Mouse (Mus musculus): ENCODE results near the gene Auts2. TPM values are rescaled to one million over a fixed set of nuclear protein-coding genes. Genes with fewer than 3 reads are reported as not detected.

Auts2 gene
- total RNA-seq, 2 experiments from 2014 or later: 3.3 TPM; not detected in 1

- no peak for ATAC-seq (replicated peaks; ENCODE audit: low FRiP score, low TSS enrichment, poor library complexity, severe bottlenecking)
These were observed 248.7 kb downstream of the Auts2 start for GRCm38 (mm10) chr5:132294469-132294868.

- no peak for ATAC-seq (replicated peaks; ENCODE audit: low FRiP score, low TSS enrichment, poor library complexity, severe bottlenecking)
These were observed 250.2 kb downstream of the Auts2 start for GRCm38 (mm10) chr5:132292932-132293331.

GRCm38 (mm10) chr5:132290606-132291535 is 252.3 kb downstream of the Auts2 start:
- no peak for ATAC-seq (replicated peaks; ENCODE audit: low FRiP score, low TSS enrichment, poor library complexity, severe bottlenecking)

- ATAC-seq (replicated peaks; ENCODE audit: low FRiP score, low TSS enrichment, poor library complexity, severe bottlenecking): no peak
These were observed 259.4 kb downstream of the Auts2 start for GRCm38 (mm10) chr5:132283741-132284140.

- ATAC-seq (replicated peaks; ENCODE audit: low FRiP score, low TSS enrichment, poor library complexity, severe bottlenecking): no peak
These were observed 268.8 kb downstream of the Auts2 start for GRCm38 (mm10) chr5:132274098-132274898.

- ATAC-seq (replicated peaks; ENCODE audit: low FRiP score, low TSS enrichment, poor library complexity, severe bottlenecking): no peak
These were observed 271.0 kb downstream of the Auts2 start for GRCm38 (mm10) chr5:132272132-132272531.

- ATAC-seq (replicated peaks; ENCODE audit: low FRiP score, low TSS enrichment, poor library complexity, severe bottlenecking): no peak
These were observed 272.2 kb downstream of the Auts2 start for GRCm38 (mm10) chr5:132270896-132271295.

- ATAC-seq (replicated peaks; ENCODE audit: low FRiP score, low TSS enrichment, poor library complexity, severe bottlenecking): peak; percentile 40
These were observed 273.1 kb downstream of the Auts2 start for GRCm38 (mm10) chr5:132270074-132270473.

- no peak for ATAC-seq (replicated peaks; ENCODE audit: low FRiP score, low TSS enrichment, poor library complexity, severe bottlenecking)
These were observed 274.7 kb downstream of the Auts2 start for GRCm38 (mm10) chr5:132268351-132268967.

- ATAC-seq (replicated peaks; ENCODE audit: low FRiP score, low TSS enrichment, poor library complexity, severe bottlenecking): no peak
These were observed 278.1 kb downstream of the Auts2 start for GRCm38 (mm10) chr5:132265015-132265414.

GRCm38 (mm10) chr5:132261750-132262149 is 281.4 kb downstream of the Auts2 start:
- no peak for ATAC-seq (replicated peaks; ENCODE audit: low FRiP score, low TSS enrichment, poor library complexity, severe bottlenecking)

GRCm38 (mm10) chr5:132258882-132259281 is 284.3 kb downstream of the Auts2 start:
- no peak for ATAC-seq (replicated peaks; ENCODE audit: low FRiP score, low TSS enrichment, poor library complexity, severe bottlenecking)

- no peak for ATAC-seq (replicated peaks; ENCODE audit: low FRiP score, low TSS enrichment, poor library complexity, severe bottlenecking)
These were observed 287.6 kb downstream of the Auts2 start for GRCm38 (mm10) chr5:132255579-132255978.

GRCm38 (mm10) chr5:132249523-132249922 is 293.6 kb downstream of the Auts2 start:
- ATAC-seq (replicated peaks; ENCODE audit: low FRiP score, low TSS enrichment, poor library complexity, severe bottlenecking): no peak

GRCm38 (mm10) chr5:132248069-132248468 is 295.1 kb downstream of the Auts2 start:
- no peak for ATAC-seq (replicated peaks; ENCODE audit: low FRiP score, low TSS enrichment, poor library complexity, severe bottlenecking)

GRCm38 (mm10) chr5:132235460-132235859 is 307.7 kb downstream of the Auts2 start:
- ATAC-seq (replicated peaks; ENCODE audit: low FRiP score, low TSS enrichment, poor library complexity, severe bottlenecking): no peak

- no peak for ATAC-seq (replicated peaks; ENCODE audit: low FRiP score, low TSS enrichment, poor library complexity, severe bottlenecking)
These were observed 308.7 kb downstream of the Auts2 start for GRCm38 (mm10) chr5:132234471-132234870.

- ATAC-seq (replicated peaks; ENCODE audit: low FRiP score, low TSS enrichment, poor library complexity, severe bottlenecking): 0 out of 2 replicates have a peak, but pooled peaks have one; percentile 58
These were observed 311.7 kb downstream of the Auts2 start for GRCm38 (mm10) chr5:132231280-132232047.

All from megakaryocyte-erythroid progenitor cell, adult 5-6 weeks (primary cell).